Mouse (Mus musculus): Measurements from ENCODE around the gene Zkscan17. TPM values are rescaled to one million over a fixed set of nuclear protein-coding genes. Genes with fewer than 3 reads are reported as not detected.

The Zkscan17 gene
- total RNA-seq, 4 experiments from 2014 or later, result 11.1 to 14.3 (median 13.3) TPM

DNA sequence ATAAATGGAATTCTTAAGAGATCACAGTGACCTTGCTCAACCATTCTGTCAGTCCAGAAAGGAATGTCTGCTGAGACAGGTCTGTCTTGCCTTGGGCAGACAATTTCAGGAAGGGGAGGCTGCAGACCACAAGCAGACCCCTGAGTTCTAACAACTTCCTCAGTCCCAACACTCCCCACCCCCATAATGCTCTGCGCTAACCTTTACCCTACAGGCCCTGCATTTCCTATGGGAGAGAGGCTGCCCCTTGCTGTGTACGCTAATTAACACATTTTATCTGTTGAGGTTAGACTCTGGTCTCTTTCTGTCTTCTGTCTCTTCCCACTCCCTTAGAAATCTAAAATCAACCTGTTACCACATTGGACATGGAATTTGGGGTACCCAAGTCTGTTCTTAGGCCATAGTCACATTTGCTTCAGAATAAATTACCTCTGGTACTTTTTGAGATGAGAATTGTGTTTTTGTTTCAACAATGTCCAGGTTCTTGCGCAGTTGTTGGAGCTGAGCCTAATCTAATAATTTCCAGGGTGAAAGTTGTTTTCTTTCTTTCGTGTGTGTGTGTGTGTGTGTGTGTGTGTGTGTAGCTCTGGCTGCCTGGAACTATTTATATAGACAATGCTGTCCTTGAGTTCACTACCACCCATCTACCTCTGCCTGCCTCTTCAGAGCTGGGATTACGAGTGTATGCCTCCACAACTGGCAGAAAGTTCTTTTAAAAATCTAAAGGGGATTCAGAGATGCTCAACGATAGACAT is 6.6 kb downstream of the Zkscan17 start:
- DNase-seq (ENCODE audit: low spot score), result no peak

DNA sequence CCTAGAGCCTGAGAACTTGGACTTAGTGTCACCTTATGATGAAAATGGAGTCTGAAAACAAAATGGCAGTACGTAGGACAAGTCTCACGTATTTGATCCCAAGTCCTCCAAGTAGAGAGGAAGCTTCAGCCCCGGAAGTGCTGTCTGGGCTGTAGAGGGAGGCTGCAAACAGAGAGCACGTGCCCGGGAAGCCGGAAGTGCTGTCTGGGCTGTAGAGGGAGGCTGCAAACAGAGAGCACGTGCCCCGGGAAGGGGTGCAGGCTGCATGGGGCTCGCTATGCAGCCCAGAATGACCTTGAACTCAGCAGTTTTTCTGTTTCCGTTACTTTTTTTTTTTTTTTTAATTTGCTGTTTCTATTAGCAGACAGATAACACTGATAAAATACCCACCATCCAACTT is 8.3 kb downstream of the Zkscan17 start:
- DNase-seq (ENCODE audit: low spot score), result no peak

DNA sequence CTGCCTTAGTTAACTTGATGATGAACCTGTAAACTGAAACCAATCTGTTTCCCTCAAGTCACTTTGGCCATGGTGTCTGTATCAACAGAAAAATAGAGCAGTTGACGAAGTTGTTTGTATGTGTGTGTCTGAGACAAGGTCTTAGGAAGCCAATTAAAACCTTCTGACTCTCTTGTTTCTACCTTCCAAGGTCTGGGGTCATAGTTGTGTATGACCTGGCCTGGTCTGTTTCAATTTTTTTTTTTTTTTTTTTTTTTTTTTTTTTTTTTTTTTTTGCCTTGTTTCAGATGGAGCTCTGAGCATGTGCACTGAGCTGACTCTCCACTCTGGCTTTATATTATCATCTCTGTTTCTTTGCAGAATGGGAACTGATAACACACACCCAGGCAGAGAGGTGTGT is 9.1 kb downstream of the Zkscan17 start:
- no peak for DNase-seq (ENCODE audit: low spot score)

DNA sequence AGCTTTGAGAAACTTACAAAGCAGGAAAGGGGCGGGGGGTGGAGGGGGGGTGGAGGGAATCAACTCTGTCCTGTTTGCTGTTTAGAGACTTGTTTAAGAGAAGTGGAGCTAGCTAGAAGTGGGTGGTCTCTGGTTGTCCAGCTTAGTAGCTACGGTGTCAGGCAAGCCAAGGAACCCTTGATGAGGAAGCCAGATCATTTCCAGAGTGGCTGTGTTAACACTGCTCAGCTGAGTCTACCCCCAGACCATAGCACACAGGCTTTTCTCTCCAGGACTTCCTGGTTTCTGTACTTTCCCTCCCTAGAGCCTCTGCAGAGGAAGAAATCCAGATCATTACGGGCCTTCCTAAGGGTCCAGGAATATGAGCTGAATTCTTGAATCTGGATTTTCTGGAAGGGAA is 11.8 kb downstream of the Zkscan17 start:
- no peak for DNase-seq (ENCODE audit: low spot score)

DNA sequence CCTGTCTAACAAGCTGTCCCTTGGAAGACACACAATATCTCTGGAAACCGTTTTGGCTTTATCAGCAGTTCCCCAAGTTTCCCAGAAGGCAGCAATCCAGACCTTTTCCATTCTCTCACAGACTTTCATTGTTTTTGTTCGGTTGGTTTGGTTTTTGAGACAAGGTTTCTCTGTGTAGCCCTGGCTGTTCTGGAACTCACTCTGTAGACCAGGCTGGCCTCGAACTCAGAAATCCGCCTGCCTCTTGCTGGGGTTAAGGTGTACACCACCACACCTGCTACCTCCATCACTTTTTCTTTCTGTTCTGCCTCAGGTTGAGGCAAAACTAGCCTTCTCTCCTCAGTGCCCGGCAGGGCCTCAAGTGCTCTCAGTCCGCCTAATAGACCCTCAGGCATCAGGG is 12.2 kb downstream of the Zkscan17 start:
- peak; percentile 19 for DNase-seq (ENCODE audit: low spot score)

DNA sequence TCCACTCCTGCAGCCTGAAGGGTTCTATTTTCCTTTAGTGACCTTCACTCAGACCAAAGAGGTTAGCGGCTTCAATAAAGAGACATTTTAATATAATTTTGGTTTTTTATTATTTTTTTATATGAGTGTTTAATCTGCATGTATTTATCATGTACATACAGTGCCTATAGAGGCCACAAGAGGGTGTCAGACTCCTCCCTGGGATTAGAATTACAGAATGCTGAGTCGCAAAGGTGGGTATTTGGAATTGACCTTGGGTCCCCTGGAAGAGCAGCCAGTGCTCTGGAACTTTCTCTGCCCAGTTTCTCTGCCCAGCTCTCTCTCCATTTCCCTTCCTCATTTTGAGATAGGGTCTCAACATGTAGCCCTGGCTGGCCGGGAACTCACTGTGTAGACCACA is 13.0 kb downstream of the Zkscan17 start:
- DNase-seq (ENCODE audit: low spot score), result no peak

DNA sequence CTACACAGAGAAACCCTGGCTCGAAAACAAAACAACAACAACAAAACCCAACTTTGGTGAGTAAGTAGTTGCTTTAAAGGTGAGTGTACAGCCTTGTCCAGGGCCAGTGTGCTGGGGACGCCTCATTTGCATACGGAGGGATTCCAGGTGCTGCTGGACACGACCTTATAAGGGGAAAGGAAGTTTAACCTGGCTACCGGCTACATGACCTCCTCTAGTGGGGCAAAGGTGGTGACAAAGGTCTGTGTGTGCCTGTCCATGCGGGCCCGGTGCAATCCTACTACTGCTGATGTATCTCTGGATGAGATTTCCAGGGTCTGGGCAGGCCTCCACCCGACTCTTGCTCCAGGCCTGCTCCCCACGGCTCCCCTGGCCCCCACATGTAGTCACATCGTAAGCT is 13.8 kb downstream of the Zkscan17 start:
- DNase-seq (ENCODE audit: low spot score), result no peak

DNA sequence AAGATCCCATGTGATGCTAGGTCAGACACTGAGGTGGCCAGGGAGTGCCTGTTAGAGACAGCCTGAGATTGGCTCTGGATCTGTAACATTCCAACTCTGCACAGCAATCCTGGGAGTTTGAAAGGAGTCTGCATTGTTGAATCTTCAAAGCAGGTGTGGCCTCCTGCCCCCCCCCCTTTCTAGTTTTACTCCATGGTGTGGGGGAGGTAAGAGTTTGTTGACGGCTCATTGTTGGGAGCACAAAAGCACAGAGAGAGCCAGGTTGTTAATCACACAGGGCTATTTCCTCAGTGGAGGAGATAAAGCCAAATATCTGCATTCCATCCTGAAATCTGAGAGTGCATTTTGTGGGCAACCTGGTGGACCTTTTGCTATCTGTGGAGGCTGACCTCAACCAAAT is 15.0 kb downstream of the Zkscan17 start:
- DNase-seq (ENCODE audit: low spot score), result no peak

DNA sequence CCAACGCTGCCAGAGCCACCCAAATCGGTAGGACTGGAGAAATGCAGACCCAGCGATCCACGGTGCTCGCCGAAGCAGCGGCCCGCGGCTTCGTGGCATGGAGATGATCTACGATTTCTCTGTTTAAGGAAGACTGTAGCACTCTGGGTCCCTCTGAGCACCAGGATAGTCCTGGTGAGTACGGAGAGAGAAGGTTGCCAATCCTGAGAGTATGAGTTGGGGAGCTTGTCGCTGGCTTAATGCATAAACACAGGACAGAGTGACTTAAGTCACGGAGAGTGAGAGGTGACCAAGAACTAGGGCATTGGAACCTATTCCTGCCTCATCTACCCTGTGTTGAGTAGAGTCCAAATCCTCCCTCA is 19.9 kb downstream of the Zkscan17 start:
- no peak for DNase-seq (ENCODE audit: low spot score)

DNA sequence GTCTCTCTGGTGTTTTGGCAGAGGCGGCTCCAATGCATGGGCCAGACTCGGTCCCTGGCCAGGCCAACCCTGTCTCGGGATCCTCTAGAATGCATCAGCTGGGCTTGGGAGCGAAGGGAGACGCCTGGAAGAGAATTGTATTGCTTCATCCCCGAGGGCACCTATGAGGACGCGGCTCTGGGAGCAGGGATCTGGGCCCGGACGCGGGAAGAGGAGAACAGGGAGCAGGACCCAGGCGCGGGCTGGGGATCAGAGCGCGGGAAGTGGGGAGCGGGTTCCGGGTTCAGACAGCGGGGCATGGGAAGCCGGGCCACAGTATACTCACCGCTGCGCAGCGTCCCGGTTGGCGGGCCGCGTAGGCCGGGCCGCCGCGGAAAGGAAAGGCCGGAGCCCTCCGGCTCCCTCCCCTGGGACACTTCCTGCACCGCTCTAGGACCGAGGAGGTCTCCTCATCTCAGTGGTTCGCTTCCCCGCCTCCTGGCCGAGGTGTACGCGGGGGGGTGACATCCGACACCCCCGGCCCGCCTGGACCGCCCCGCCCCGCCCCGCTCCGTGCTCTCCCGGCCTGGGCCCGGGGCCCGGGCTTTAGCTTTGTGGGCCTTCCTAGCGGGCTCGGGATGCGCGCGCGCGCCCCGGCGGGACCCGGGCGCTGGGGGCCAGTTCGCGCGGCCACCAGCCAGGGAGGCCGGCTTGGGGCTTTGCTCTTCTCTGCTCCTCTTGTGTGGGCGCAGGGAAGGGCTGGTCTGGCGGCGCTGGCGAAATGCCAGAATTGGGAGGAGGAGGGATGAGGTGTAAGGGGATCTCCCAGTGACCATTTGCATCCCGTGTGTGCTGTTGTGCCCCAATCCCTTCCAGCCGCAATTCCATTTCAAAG is 20.5 kb downstream of the Zkscan17 start:
- peak; percentile 91 for DNase-seq (ENCODE audit: low spot score)

DNA sequence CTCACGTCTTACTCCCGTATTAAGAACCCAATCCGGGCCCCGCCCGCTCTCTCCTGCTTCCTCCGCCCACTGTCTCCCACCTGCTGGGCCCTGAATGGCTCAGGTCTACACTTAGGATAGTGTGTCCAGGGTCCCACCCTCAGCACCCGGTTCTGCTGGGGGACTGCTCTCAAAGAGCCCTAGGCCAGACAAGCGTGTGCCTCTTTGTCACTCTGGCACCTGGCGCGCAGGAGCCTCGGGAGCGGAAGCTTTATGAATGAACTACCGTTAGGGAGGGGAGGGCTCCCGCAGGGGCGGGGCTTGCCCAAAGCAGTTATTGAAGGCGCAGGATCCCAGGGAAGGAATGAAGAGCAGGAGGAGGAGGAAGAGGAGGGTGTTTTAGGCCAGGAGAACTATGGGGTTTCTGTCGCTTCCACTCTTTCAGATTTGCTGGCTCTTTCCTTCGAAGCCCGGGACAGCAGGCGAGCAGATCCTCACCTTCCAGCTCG is 21.2 kb downstream of the Zkscan17 start:
- DNase-seq (ENCODE audit: low spot score), result peak; percentile 27

DNA sequence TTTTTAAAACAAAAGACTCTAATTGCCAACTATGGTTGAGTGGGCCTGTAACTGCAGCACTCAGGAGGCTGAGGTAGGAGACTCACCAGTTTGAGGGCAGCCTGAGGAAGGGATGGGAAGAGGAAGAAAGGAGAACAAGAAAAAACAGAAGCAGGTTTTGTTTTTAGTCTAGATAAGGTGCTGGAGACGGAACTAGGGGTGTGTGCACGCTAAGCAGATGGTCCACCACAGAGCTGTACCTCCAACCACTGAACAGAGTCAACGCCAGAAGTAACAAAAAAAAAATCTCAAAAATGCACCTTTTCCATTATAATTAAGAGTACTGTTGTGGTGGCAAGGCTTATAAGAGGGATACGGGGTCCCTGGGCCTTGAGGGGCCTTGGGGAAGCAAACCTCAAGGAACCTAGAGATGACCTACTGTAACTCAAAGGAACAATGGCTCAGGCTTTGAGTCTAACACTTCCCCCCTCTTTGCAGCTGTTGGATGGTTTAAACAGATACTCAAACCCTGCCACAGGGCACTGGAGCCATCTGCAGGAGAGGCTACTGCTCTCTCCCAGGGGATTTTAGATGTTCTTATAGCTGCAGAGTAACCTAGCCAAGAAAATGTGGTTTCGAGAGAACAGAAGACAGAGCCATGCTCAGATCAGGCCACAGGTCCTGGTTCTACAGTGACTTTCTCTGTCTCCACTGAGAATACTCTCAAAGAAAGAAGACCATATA is 24.4 kb downstream of the Zkscan17 start:
- no peak for DNase-seq (ENCODE audit: low spot score)

DNA sequence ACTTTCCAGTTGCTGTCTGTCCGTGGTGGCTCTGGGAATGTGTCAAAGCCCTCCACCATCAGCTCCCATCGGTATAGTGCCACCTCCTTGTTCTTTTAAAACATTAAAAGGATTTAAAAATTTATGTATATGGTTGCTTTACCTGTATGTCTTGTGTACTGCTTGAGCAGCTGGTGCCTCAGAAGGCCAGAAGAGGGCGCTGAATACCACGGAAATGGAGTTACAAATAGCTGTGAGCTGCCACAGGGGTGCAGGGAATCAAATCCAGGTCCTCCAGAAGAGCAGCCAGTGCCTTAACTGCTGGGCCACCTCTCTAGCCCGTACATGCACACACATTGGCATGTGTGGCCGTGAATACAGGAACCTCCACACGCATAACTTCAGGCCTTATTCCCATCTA is 28.8 kb downstream of the Zkscan17 start:
- DNase-seq (ENCODE audit: low spot score), result no peak

DNA sequence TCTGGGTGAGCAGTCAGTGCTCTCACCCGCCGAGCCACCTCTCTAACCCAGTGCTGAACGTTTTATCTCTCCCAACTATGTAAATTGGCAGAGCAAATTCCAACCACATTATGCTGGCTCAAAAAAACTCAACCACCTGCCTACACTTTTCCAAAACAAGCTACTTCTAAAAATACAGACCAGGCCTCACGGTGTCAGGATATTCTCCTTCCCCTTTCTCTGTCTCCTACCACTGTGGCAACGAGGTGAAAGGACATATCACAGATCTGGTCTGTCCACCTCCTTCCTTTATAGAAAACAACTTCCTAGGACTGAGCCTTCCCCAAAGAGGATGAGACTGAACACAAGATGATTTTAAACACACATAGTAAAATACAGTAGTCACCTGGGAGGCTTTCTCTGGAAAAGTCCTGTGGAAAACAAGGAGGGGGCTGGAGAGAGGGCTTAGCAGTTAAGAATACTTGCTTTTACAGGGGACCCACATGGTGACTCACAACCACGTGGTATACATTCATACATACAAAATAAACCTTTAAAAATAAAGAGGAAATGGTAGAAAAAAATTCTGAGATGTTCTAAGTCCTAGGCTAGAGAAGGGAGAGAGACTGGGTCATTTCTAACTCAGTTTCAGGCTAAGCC is 29.8 kb downstream of the Zkscan17 start:
- no peak for DNase-seq (ENCODE audit: low spot score)

DNA sequence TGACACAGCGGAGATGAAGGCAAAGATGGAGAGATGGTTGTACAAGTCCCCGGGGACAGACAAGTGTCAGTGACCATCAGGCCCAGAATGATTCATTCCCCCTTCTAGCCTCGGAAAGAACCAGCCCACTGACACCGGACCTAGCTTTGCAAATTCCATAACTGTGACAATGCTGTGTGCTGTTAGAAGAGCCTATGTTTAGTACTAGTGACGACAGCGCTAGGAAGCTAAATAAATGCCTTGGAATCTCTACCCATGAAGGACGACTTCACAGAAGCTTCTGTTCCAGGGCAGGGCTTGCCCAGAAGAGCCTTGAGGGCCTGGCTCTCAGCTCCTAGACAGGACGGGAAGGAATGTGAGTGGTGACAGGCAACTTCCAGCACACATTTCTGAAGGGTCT is 40.3 kb downstream of the Zkscan17 start:
- DNase-seq (ENCODE audit: low spot score), result no peak

DNA sequence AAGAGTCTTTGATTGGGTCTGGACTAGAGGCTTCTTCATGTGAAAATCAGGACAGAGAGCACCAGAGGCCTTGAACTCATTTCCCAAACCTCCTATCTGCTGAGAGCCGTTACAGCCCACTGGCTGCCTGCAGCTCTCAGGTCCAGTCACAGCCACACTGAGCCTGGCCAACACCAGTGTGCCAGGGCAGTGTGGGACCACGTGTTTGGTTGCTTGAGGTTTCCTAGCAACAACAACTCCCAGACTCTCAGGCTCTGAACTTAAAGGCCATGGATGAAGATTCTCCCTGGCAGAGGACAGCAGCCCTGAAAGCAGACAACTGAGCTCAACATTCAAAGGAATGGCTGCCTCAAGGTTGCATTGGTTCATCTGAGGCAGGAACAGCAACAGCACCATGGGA is 40.9 kb downstream of the Zkscan17 start:
- DNase-seq (ENCODE audit: low spot score), result no peak

DNA sequence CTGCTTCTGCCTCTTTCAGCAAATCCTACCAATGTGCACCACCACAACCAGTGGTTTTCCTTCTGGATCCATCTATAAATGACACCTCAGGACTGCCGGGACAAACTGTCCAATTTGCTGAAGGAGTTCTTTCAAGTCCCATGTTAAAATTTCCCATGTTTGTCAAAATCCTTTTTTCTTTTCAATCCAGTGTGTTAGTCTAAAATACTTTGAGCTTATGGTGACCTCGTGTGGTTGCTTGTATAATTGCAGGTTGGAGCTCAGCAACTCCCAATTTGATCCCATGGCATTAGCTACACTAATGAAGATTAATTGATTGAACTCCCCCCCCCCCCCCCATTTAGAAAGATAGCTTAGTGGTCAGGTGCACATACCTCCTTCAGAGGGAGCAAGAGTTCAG is 43.3 kb downstream of the Zkscan17 start:
- peak; percentile 53 for DNase-seq (ENCODE audit: low spot score)

DNA sequence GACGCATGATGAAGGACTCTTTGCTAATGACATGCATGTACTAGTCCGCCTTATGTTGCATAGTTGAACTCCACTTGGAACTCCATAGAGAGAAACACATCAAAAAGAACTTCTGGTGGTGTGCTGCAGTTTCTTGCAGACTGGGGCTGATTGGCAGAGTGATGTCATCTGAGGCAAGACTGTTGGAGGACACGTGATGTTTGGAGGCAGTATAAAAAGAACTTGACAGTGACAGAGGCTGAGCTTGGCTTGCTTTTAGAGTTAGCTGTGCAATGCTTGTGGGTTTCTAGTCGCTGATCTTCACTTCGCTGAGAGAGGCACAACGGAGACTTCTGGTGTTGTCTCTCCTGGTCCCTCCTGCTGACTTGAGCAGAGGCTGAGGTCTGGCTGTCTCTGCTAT is 49.3 kb downstream of the Zkscan17 start:
- no peak for DNase-seq (ENCODE audit: low spot score)

DNA sequence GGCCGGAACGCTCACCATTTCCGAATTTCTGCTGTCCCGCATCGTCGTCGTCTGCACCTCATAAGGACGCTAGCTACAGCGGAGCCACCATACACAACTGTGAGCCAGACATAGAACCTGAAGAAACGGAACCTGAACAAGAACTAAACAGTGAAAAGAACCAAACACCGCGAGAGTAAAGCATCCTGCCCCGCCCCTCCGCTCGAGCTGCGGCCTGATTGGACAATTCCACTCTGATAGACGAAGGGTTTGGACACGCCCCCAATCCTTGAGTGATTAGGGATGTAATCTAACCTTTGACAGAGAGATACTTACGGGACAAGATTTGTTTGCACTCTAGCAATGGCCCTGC is 54.2 kb downstream of the Zkscan17 start, which contains the start of gene Zfp867:
TSS of gene Zfp867 (minus strand) at position 149 of the 352 bp plus-strand sequence.
- peak; percentile 86 for DNase-seq (ENCODE audit: low spot score)

DNA sequence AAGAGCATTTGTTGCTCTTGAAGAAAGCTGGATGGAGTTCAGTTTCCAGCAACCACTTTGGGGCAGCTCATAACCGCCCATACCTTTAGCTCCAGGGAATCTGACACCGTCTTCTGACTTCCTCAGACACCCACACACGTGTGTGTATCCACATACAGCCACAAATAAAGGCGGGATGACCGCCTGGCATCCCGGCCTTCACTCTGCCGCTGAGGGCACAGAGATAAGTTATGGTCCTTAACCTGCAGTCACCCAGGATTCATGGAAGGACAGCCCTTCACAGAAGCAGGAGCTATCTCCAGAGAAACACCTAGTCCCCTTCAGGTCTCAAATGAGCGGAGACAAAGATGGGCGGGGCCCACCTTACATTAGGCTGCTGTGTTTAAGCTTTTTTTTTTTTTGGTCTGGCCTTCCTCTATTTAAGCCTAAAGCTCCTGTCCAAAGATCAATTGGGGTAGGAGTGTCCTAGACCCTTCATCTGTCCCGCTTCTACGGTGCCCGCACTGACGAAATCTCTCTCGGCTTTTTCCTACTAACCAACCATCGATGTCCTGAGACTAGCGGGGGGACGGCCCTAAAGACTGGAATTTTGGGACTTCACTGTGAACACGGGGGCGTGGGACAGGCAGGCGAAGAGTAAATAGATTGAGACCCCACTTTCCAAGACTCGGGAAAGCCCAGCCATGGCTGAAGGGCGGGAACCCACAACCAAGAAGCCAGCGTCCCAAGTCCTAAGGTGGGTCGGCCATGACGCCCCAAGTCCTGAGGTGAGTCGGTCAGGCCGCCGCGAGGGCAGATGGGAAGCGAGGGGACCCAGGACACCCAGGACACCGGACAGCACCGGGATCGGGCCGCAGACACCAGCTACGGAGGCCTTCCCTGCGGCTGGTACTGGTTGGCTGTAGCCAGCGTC is 54.9 kb downstream of the Zkscan17 start:
- no peak for DNase-seq (ENCODE audit: low spot score)

DNA sequence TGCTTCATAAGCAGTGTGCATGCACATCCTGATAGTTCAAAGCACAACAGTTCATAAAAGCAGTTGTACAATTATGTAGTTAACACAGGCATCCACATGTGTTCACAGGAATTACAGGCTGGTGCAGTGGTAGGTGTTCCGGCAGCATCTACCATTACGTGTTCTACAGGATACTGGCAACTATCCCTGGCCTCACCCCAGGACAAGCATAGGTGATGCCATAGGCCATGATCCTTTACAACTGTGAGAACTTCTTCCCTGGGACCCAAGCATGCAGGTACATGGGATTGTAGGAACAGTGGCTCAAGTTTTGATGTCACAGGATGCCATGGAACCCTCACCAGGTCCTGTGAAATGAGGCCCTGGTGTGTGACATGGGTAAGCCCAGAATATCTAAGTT is 66.1 kb downstream of the Zkscan17 start:
- no peak for DNase-seq (ENCODE audit: low spot score)

All from heart, adult 8-10 months (tissue).